Mouse (Mus musculus): ENCODE results near the gene Bpgm. TPM values are rescaled to one million over a fixed set of nuclear protein-coding genes. Genes with fewer than 3 reads are reported as not detected.

Bpgm gene
- polyA plus RNA-seq, 1 experiment from 2014 or later: 30.1 TPM

DNA sequence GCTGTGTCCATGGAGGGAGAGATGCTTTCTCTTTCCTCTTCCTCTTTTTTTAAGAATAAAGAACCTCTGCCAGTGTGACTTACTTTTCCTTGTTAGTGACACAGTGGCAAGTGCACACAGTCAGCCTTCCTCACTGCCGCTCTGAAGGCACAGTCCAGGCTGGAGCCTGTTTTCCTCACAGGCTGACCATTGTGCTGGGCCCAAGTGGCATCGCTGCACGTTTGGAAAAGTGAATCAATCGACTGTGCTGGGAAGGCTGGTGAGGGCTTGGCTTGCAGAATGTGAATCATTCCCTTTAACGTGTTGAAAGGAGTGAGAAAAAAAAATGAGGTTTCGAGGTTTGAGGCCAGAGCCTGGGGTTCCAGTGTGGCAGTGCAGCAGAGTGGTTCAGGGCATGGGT lies 5.3 kb downstream of the Bpgm start:
- 58% methylated on average over 6 of the region's 6 CpGs for whole genome bisulfite sequencing
- no peak overlapping the region for H3K27ac ChIP-seq (replicated peaks)
- H3K27me3 ChIP-seq (ENCODE audit: control insufficient read depth, insufficient read depth, low read length): no peaks in the 10 kb centered on the region

DNA sequence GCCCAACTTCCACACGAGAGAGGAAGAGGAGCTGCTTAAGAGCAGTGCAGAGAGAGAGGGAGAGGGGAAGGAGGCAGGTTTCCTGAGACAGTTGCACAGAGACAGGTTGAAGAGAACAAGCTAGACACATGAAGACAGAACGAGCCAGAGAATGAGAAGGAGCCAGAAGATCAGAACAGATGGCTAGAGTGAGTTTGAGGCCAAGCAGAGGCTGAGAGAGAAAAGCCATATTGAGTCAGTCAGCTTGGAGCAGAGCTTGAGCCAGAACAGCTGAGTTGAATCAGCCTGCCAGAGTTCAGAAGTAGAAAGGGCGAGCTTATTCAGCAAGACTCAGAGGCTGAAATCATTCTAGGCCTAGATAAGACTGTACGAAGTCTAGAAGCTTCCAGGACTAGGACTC lies 6.8 kb downstream of the Bpgm start:
- no peak overlapping the region for H3K4me3 ChIP-seq (ENCODE audit: low read depth, low read length)
- peaks cover 5% of the 10 kb centered on the region; the same call in 1 of the 2 replicates for H3K36me3 ChIP-seq (ENCODE audit: control insufficient read depth, insufficient read depth, low read length)
- no peaks in the 10 kb centered on the region for H3K27me3 ChIP-seq (ENCODE audit: control insufficient read depth, insufficient read depth, low read length)
- no peak overlapping the region for H3K27ac ChIP-seq (replicated peaks)
- ATAC-seq (ENCODE audit: low FRiP score, low TSS enrichment) (peak; percentile 27; the same call in 1 of the 2 replicates), DNase-seq (ENCODE audit: low spot score) (no peak)
- 39% methylated on average over 4 of the region's 4 CpGs for WGBS
- TF ChIP-seq CTCF (IDR thresholded peaks at IDR 0.05; ENCODE audit: low read depth): no peak
- TF ChIP-seq EP300 (optimal IDR thresholded peaks at IDR 0.05): no peak
- no peaks in the 10 kb centered on the region for H3K9me3 ChIP-seq (ENCODE audit: control insufficient read depth, low read length)
- no peak overlapping the region for H3K4me2 ChIP-seq (replicated peaks; ENCODE audit: low read depth)
- H3K9ac ChIP-seq (ENCODE audit: low read length): no peak overlapping the region
- H3K4me1 ChIP-seq (replicated peaks; ENCODE audit: control insufficient read depth, insufficient read depth): peaks cover 3% of the 10 kb centered on the region; the same call in 1 of the 2 replicates

More for the DNA sequence above, 5.3 kb downstream of the Bpgm start:
- Histone ChIP-seq H3K4me3 (ENCODE audit: low read depth, low read length) (no peak overlapping the region), H3K4me2 (replicated peaks; ENCODE audit: low read depth) (no peak overlapping the region), H3K9me3 (ENCODE audit: control insufficient read depth, low read length) (no peaks in the 10 kb centered on the region), H3K4me1 (replicated peaks; ENCODE audit: control insufficient read depth, insufficient read depth) (peaks cover 3% of the 10 kb centered on the region; the same call in 1 of the 2 replicates), H3K36me3 (ENCODE audit: control insufficient read depth, insufficient read depth, low read length) (no peaks in the 10 kb centered on the region), H3K9ac (ENCODE audit: low read length) (no peak overlapping the region)
- TF ChIP-seq EP300 (optimal IDR thresholded peaks at IDR 0.05) (no peak), CTCF (IDR thresholded peaks at IDR 0.05; ENCODE audit: low read depth) (no peak)
- DNase-seq (ENCODE audit: low spot score): no peak
- ATAC-seq (ENCODE audit: low FRiP score, low TSS enrichment): no peak

DNA sequence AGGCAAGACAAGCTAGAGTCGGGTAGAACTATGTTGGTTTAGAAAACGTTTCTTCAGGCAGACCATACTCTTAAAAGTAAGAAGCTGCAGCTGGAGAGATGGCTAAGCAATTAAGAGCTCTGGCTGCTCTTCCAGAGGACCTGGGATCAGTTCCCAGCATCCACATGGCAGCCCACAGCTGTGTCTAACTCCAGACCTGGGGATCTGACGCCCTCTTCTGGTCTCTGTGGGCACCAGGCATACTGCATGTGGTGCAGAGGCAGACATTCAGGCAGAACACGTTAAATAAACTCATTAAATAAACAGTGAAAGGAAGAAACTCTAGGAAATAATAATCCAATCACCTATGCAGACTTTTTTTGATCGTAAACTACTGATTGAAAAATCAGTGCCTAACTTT lies 7.4 kb downstream of the Bpgm start:
- H3K4me3 ChIP-seq (ENCODE audit: low read depth, low read length): no peak overlapping the region
- H3K9me3 ChIP-seq (ENCODE audit: control insufficient read depth, low read length): no peaks in the 10 kb centered on the region
- H3K4me2 ChIP-seq (replicated peaks; ENCODE audit: low read depth): no peak overlapping the region
- H3K4me1 ChIP-seq (replicated peaks; ENCODE audit: control insufficient read depth, insufficient read depth): no peaks in the 10 kb centered on the region; the same call in 1 of the 2 replicates
- TF ChIP-seq CTCF (IDR thresholded peaks at IDR 0.05; ENCODE audit: low read depth) (0 out of 2 replicates have a peak, but pooled peaks have one; percentile 22), EP300 (optimal IDR thresholded peaks at IDR 0.05) (no peak)
- no peaks in the 10 kb centered on the region for H3K27me3 ChIP-seq (ENCODE audit: control insufficient read depth, insufficient read depth, low read length)
- WGBS: 68% methylated on average over 5 of the region's 5 CpGs
- ATAC-seq (ENCODE audit: low FRiP score, low TSS enrichment): no peak
- no peak overlapping the region for H3K27ac ChIP-seq (replicated peaks)
- no peak for DNase-seq (ENCODE audit: low spot score)
- peaks cover 5% of the 10 kb centered on the region; the same call in 1 of the 2 replicates for H3K36me3 ChIP-seq (ENCODE audit: control insufficient read depth, insufficient read depth, low read length)
- H3K9ac ChIP-seq (ENCODE audit: low read length): no peak overlapping the region

DNA sequence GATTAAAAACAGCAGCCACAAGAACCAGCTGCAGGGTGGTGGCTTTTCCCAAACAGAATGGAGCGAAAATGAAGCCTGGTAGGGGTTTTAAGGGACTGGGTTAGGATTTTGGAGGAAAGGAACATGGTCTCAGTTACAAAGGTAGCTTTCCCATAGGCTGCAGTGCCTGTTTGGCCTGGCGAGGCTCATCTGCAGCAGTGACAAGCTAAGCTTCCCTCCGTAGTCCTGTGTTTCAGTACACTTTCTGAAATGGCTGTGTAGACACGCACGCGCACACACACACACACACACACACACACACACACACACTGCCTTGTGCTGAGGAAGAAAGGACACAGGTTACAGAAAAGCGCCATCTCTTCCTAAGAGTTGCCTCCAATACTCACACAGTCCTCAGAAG lies 7.8 kb downstream of the Bpgm start:
- no peaks in the 10 kb centered on the region; the same call in 1 of the 2 replicates for H3K4me1 ChIP-seq (replicated peaks; ENCODE audit: control insufficient read depth, insufficient read depth)
- H3K27me3 ChIP-seq (ENCODE audit: control insufficient read depth, insufficient read depth, low read length): no peaks in the 10 kb centered on the region
- no peak overlapping the region for H3K4me2 ChIP-seq (replicated peaks; ENCODE audit: low read depth)
- DNase-seq (ENCODE audit: low spot score): no peak
- H3K27ac ChIP-seq (replicated peaks): no peak overlapping the region
- ATAC-seq (ENCODE audit: low FRiP score, low TSS enrichment): no peak
- H3K4me3 ChIP-seq (ENCODE audit: low read depth, low read length): no peak overlapping the region
- no peaks in the 10 kb centered on the region for H3K9me3 ChIP-seq (ENCODE audit: control insufficient read depth, low read length)
- no peak overlapping the region for H3K9ac ChIP-seq (ENCODE audit: low read length)
- peaks cover 5% of the 10 kb centered on the region; the same call in 1 of the 2 replicates for H3K36me3 ChIP-seq (ENCODE audit: control insufficient read depth, insufficient read depth, low read length)
- WGBS: 93% methylated on average over 7 of the region's 7 CpGs
- TF ChIP-seq EP300 (optimal IDR thresholded peaks at IDR 0.05) (no peak), CTCF (IDR thresholded peaks at IDR 0.05; ENCODE audit: low read depth) (no peak)

DNA sequence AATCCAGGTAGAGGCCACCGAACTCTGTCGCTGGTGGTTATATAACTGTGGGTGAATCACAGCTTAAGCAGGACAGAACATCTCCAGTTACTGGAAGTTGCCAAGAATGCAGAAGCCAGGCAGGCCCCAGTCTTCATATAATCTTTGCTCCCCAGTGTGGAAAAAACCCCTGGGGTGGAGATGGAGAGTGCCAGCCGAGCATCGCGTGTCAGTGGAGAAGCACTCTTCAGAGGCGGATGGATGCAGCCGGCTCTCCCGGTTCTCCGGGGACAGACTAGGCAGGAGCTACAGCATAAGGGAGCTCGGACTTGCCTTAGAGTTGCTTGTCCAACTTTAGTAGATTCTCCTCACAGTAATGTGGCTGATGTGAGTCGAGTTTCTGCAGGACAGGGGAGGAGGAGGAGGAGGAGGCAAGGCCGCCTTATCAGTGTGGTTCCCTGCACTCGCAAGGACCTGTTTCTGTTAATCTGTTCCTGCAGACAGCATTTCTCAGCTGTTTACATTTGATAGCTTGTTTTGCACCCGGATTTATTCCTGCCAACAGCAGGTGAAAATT lies 10.1 kb downstream of the Bpgm start:
- Histone ChIP-seq H3K9me3 (ENCODE audit: control insufficient read depth, low read length) (no peaks in the 10 kb centered on the region), H3K27ac (replicated peaks) (no peak overlapping the region), H3K4me2 (replicated peaks; ENCODE audit: low read depth) (no peak overlapping the region), H3K4me3 (ENCODE audit: low read depth, low read length) (no peak overlapping the region), H3K4me1 (replicated peaks; ENCODE audit: control insufficient read depth, insufficient read depth) (no peaks in the 10 kb centered on the region), H3K9ac (ENCODE audit: low read length) (no peak overlapping the region), H3K27me3 (ENCODE audit: control insufficient read depth, insufficient read depth, low read length) (no peaks in the 10 kb centered on the region), H3K36me3 (ENCODE audit: control insufficient read depth, insufficient read depth, low read length) (peaks cover 5% of the 10 kb centered on the region; the same call in 1 of the 2 replicates)
- WGBS: 72% methylated on average over 14 of the region's 14 CpGs
- DNase-seq (ENCODE audit: low spot score) (no peak), ATAC-seq (ENCODE audit: low FRiP score, low TSS enrichment) (no peak)
- no peak for TF ChIP-seq CTCF (IDR thresholded peaks at IDR 0.05; ENCODE audit: low read depth)
- TF ChIP-seq EP300 (optimal IDR thresholded peaks at IDR 0.05): no peak

DNA sequence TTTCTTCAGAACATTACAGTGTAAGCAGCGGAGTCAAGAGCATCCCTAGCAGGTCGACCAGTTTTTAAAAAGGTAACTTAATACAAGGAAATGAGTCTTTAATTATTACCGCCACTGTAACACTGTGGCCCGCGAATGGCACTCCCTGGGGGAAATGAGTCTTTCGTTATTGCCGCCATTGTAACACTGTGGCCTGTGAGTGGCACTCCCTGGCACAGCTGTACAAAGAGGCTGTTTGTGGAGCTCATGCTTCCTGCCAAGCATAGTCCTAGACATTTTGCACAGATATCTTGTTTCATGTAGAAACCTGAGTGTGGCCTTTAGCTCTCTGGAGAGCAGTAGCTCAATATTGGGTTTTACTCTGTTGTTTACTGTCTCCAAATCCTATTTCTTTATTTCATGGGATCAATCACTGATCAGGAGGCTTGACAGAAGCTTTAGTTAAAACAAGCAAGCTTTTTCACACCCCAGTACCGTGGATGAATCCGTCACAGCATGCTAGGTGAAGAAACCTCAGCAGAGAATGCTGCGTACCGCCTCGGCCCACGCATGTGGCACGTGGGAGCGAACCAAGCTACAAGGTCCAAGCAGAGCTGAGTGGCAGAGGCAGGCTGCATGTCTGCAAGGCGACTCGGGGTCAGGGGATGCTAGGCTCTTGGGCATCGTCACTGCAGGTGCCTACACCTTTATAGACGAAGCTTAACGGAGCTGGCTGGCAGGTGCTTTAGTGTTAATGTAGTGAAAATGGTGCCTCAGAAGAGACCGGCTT lies 17.5 kb downstream of the Bpgm start:
- H3K27me3 ChIP-seq (ENCODE audit: control insufficient read depth, insufficient read depth, low read length): no peaks in the 10 kb centered on the region
- TF ChIP-seq CTCF (IDR thresholded peaks at IDR 0.05; ENCODE audit: low read depth) (no peak), EP300 (optimal IDR thresholded peaks at IDR 0.05) (no peak)
- H3K4me1 ChIP-seq (replicated peaks; ENCODE audit: control insufficient read depth, insufficient read depth): no peaks in the 10 kb centered on the region
- H3K4me2 ChIP-seq (replicated peaks; ENCODE audit: low read depth): no peak overlapping the region
- peak; percentile 46 for DNase-seq (ENCODE audit: low spot score)
- H3K36me3 ChIP-seq (ENCODE audit: control insufficient read depth, insufficient read depth, low read length): no peaks in the 10 kb centered on the region
- no peaks in the 10 kb centered on the region for H3K9me3 ChIP-seq (ENCODE audit: control insufficient read depth, low read length)
- H3K27ac ChIP-seq (replicated peaks): peak overlapping the region; percentile 59; the same call in 1 of the 2 replicates
- no peak overlapping the region for H3K4me3 ChIP-seq (ENCODE audit: low read depth, low read length)
- H3K9ac ChIP-seq (ENCODE audit: low read length): no peak overlapping the region
- peak; percentile 69; the same call in 1 of the 2 replicates for ATAC-seq (ENCODE audit: low FRiP score, low TSS enrichment)
- WGBS: 75% methylated on average over 21 of the region's 21 CpGs

Measured in stomach, postnatal 0 days (tissue).